In genomic region chr5:122799379-122800344, GRCm38 (mm10) we compare ENCODE assay signal across 8 mouse cellular contexts. TPM values are rescaled to one million over a fixed set of nuclear protein-coding genes. Genes with fewer than 3 reads are reported as not detected.
DNase-seq lines count a peak whose midpoint lies in the region; ATAC-seq and TF ChIP-seq lines count a peak whose summit lies in the region.
"Had no signal": no experiment of that assay in that cellular context is flagged by ENCODE, and none has a peak within 500 bp of the region (broad histone marks: within the 10 kb centered on the region; RNA-seq: fewer than 3 reads in every experiment).

No protein-coding gene starts in this region.

- no peak for TF ChIP-seq EP300 in liver, embryonic 14.5 days (IDR thresholded peaks at IDR 0.05; ENCODE audit: low read depth)

- H3K27me3 ChIP-seq in hindbrain, embryonic 11.5 days (ENCODE audit: control insufficient read depth, insufficient read depth, low read length) = no peaks in the 10 kb centered on the region
- no peaks in the 10 kb centered on the region for H3K27me3 ChIP-seq in hindbrain, embryonic 10.5 days (ENCODE audit: insufficient read depth, poor library complexity, severe bottlenecking)
- H3K27me3 ChIP-seq in forebrain, embryonic 15.5 days = no peaks in the 10 kb centered on the region
- H3K27me3 ChIP-seq in liver, embryonic 14.5 days (ENCODE audit: control insufficient read depth, insufficient read depth, low read length) = no peaks in the 10 kb centered on the region
- H3K27me3 ChIP-seq: Patski had no signal

- no peak overlapping the region for H3K9ac ChIP-seq in hindbrain, embryonic 11.5 days (ENCODE audit: low read depth, low read length)
- no peak overlapping the region for H3K9ac ChIP-seq in forebrain, embryonic 15.5 days (replicated peaks)
- H3K9ac ChIP-seq in liver, embryonic 14.5 days (replicated peaks) = no peak overlapping the region

- no peaks in the 10 kb centered on the region for H3K4me1 ChIP-seq in hindbrain, embryonic 11.5 days (replicated peaks; ENCODE audit: control insufficient read depth, insufficient read depth, low read length)
- no peaks in the 10 kb centered on the region for H3K4me1 ChIP-seq in hindbrain, embryonic 10.5 days (replicated peaks)
- H3K4me1 ChIP-seq in forebrain, embryonic 15.5 days = peaks cover 26% of the 10 kb centered on the region
- H3K4me1 ChIP-seq in liver, embryonic 14.5 days (replicated peaks; ENCODE audit: control insufficient read depth in 2 of 2, insufficient read depth in 2 of 2, low read length in 1 of 2) = peaks cover 0 to 20% of the 10 kb centered on the region in 2 experiments; a peak in 2 of 4 replicates

- H3K4me3 ChIP-seq in hindbrain, embryonic 11.5 days (ENCODE audit: low read depth, low read length) = no peak overlapping the region
- H3K4me3 ChIP-seq in hindbrain, embryonic 10.5 days = no peak overlapping the region
- H3K4me3 ChIP-seq in forebrain, embryonic 15.5 days = no peak overlapping the region
- no peak overlapping the region for H3K4me3 ChIP-seq in liver, embryonic 14.5 days (ENCODE audit: insufficient read depth in 1 of 2, low read depth in 2 of 2, low read length in 2 of 2)

- DNase-seq in hindbrain, embryonic 11.5 days (ENCODE audit: low spot score) = no peak
- DNase-seq in hindbrain, embryonic 10.5 days (ENCODE audit: low spot score) = no peak
- peak; percentile 25 for DNase-seq in R1 (ENCODE audit: low read depth, low spot score)
- DNase-seq in liver, embryonic 14.5 days (ENCODE audit: low read depth in 3 of 3, low spot score in 3 of 3) = no peak
- DNase-seq in urinary bladder, adult 2 months (ENCODE audit: low spot score) = no peak
- DNase-seq in layer of hippocampus, adult 9-10 months (ENCODE audit: low spot score) = no peak

- H3K9me3 ChIP-seq in hindbrain, embryonic 11.5 days (ENCODE audit: control insufficient read depth, low read length) = no peaks in the 10 kb centered on the region
- H3K9me3 ChIP-seq in hindbrain, embryonic 10.5 days = no peaks in the 10 kb centered on the region
- no peaks in the 10 kb centered on the region for H3K9me3 ChIP-seq in forebrain, embryonic 15.5 days
- no peaks in the 10 kb centered on the region for H3K9me3 ChIP-seq in liver, embryonic 14.5 days (ENCODE audit: control insufficient read depth, low read length)

- H3K4me2 ChIP-seq in hindbrain, embryonic 11.5 days (replicated peaks; ENCODE audit: low read depth, low read length) = no peak overlapping the region
- H3K4me2 ChIP-seq in forebrain, embryonic 15.5 days (replicated peaks) = no peak overlapping the region
- no peak overlapping the region for H3K4me2 ChIP-seq in liver, embryonic 14.5 days (ENCODE audit: low read depth)

- H3K36me3 ChIP-seq in hindbrain, embryonic 11.5 days (ENCODE audit: control insufficient read depth, insufficient read depth, low read length) = peaks cover 38% of the 10 kb centered on the region
- peaks cover 98% of the 10 kb centered on the region for H3K36me3 ChIP-seq in hindbrain, embryonic 10.5 days
- H3K36me3 ChIP-seq in forebrain, embryonic 15.5 days = peaks cover 92% of the 10 kb centered on the region
- H3K36me3 ChIP-seq in liver, embryonic 14.5 days (replicated peaks; ENCODE audit: control insufficient read depth, insufficient read depth, low read depth) = peaks cover 82% of the 10 kb centered on the region

- H3K27ac ChIP-seq in hindbrain, embryonic 11.5 days (ENCODE audit: low read depth, low read length) = 0 out of 2 replicates have a peak overlapping the region, but pooled peaks have one; percentile 13
- H3K27ac ChIP-seq in hindbrain, embryonic 10.5 days = no peak overlapping the region
- peak overlapping the region; percentile 81 for H3K27ac ChIP-seq in forebrain, embryonic 15.5 days (replicated peaks)
- no peak overlapping the region for H3K27ac ChIP-seq in liver, embryonic 14.5 days

- WGBS in hindbrain, embryonic 11.5 days = 91% methylated on average over 17 of the region's 17 CpGs
- 90% methylated on average over 17 of the region's 17 CpGs for WGBS in hindbrain, embryonic 10.5 days
- 61% methylated on average over 17 of the region's 17 CpGs for WGBS in forebrain, embryonic 15.5 days
- 82% methylated on average over 17 of the region's 17 CpGs for WGBS in liver, embryonic 14.5 days (ENCODE audit: insufficient replicate concordance)

- no peak for ATAC-seq in hindbrain, embryonic 11.5 days (ENCODE audit: low FRiP score)
- peak; percentile 55; the same call in 1 of the 2 replicates for ATAC-seq in forebrain, embryonic 15.5 days (replicated peaks)
- ATAC-seq in liver, embryonic 14.5 days (ENCODE audit: insufficient read depth) = 0 out of 2 replicates have a peak, but pooled peaks have one; percentile 4
- ATAC-seq: Patski had no signal

- TF ChIP-seq CTCF in liver, embryonic 14.5 days (IDR thresholded peaks at IDR 0.05; ENCODE audit: low read depth) = no peak

RNA-seq across cellular contexts. Expression of gene Camkk2, which starts 20.5 kb away (rescaled TPM):
- polyA plus RNA-seq in hindbrain, embryonic 11.5 days (2014; fragmentation: Nextera tagmentation; extraction: Ambion mirVana) = 22.2 and 28.8 TPM in 2 replicates
- polyA plus RNA-seq in hindbrain, embryonic 10.5 days (2016; fragmentation: Nextera tagmentation; extraction: Ambion mirVana) = 25.1 and 29.3 TPM in 2 replicates
- polyA plus RNA-seq in forebrain, embryonic 15.5 days (2015; fragmentation: Nextera tagmentation; extraction: Ambion mirVana) = 62.1 and 62.9 TPM in 2 replicates
- 5.3 and 5.9 TPM in 2 replicates for polyA plus RNA-seq in liver, embryonic 14.5 days (2012; rRNA removed)
- polyA plus RNA-seq in liver, embryonic 14.5 days (2014; fragmentation: Nextera tagmentation; extraction: Ambion mirVana) = 6.3 and 8.3 TPM in 2 replicates
- polyA plus RNA-seq in urinary bladder, adult 2 months (2012; rRNA removed) = 29.4 and 29.8 TPM in 2 replicates

RNA-seq across cellular contexts. Expression of gene Anapc5, which starts 21.5 kb away (rescaled TPM):
- 522 and 525 TPM in 2 replicates for polyA plus RNA-seq in hindbrain, embryonic 11.5 days (2014; fragmentation: Nextera tagmentation; extraction: Ambion mirVana)
- 491 and 495 TPM in 2 replicates for polyA plus RNA-seq in hindbrain, embryonic 10.5 days (2016; fragmentation: Nextera tagmentation; extraction: Ambion mirVana)
- polyA plus RNA-seq in forebrain, embryonic 15.5 days (2015; fragmentation: Nextera tagmentation; extraction: Ambion mirVana) = 538 and 543 TPM in 2 replicates
- polyA plus RNA-seq in liver, embryonic 14.5 days (2012; rRNA removed) = 135 and 156 TPM in 2 replicates
- 219 and 229 TPM in 2 replicates for polyA plus RNA-seq in liver, embryonic 14.5 days (2014; fragmentation: Nextera tagmentation; extraction: Ambion mirVana)
- 404 and 530 TPM in 2 replicates for polyA plus RNA-seq in urinary bladder, adult 2 months (2012; rRNA removed)

RNA-seq across cellular contexts. Expression of gene Rnf34, which starts 50.2 kb away (rescaled TPM):
- polyA plus RNA-seq in hindbrain, embryonic 11.5 days (2014; fragmentation: Nextera tagmentation; extraction: Ambion mirVana) = 56.8 and 61.5 TPM in 2 replicates
- 47.6 and 48.3 TPM in 2 replicates for polyA plus RNA-seq in hindbrain, embryonic 10.5 days (2016; fragmentation: Nextera tagmentation; extraction: Ambion mirVana)
- polyA plus RNA-seq in forebrain, embryonic 15.5 days (2015; fragmentation: Nextera tagmentation; extraction: Ambion mirVana) = 50.9 and 52.9 TPM in 2 replicates
- polyA plus RNA-seq in liver, embryonic 14.5 days (2012; rRNA removed) = 5.4 and 6.6 TPM in 2 replicates
- 12.2 and 13.2 TPM in 2 replicates for polyA plus RNA-seq in liver, embryonic 14.5 days (2014; fragmentation: Nextera tagmentation; extraction: Ambion mirVana)
- polyA plus RNA-seq in urinary bladder, adult 2 months (2012; rRNA removed) = 22.6 and 26.7 TPM in 2 replicates

Comparison
In these comparisons a context has a peak if more than half of its experiments do, and no peak if none do; other contexts are left out.
1. H3K27ac ChIP-seq: peak in hindbrain, embryonic 11.5 days (single experiment) and forebrain, embryonic 15.5 days (single experiment); none in hindbrain, embryonic 10.5 days (single experiment) and liver, embryonic 14.5 days (single experiment).